Mouse (Mus musculus): ENCODE measurements around the gene Hivep3. TPM values are rescaled to one million over a fixed set of nuclear protein-coding genes. Genes with fewer than 3 reads are reported as not detected.

The Hivep3 gene
- polyA plus RNA-seq, 1 experiment from 2014 or later, result 7.8 TPM

DNA sequence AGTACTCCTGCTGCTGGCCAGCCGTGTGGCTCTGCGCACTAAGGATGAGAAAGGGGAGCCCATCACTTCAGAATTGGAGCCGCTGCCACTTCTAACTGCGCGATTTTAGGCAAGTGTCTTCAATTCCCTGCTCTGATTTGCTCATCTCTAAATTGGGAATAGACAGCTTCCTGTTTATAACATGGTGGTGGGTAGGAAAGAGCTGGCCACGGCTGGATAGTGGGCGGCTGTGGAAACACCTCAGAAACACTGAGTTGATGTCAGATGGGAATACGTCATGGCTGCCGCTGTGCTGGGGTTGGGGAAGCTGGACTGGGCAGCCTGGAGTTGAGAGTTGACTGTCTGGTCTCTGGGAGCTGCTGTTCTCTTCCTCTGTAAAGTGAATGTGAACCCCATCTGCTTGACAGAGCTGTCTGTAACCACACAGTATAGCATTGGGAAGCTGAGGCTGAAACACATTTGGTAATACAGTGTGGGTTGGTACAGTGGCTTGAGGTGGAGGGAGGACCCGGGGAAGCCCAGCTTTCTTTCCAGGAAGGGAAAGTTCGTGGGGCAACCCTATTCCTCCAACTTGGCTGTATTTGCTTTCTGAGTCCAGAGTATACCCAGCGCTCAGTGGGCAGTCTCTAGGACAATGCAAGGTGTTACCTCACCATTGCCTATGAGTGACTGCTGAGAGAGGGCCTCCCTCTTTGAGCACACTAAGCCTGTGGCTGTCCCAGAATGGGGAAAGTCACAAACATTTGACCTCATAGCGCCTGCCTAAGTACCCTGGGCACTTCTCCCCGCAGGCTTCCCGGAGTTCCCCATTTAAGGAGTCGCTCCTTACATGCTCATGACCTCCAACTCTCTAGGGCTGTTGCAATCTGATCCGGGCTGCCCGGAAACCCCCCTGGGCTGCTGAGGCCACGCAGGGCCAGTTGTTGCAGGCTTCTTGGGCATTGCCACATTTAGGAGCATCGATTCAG is 232.8 kb downstream of the Hivep3 start:
- Histone ChIP-seq H3K4me3 (replicated peaks) (no peak overlapping the region), H3K4me1 (peaks cover 21% of the 10 kb centered on the region), H3K27ac (no peak overlapping the region), H3K9me3 (no peaks in the 10 kb centered on the region), H3K4me2 (no peak overlapping the region), H3K27me3 (replicated peaks) (0 out of 2 replicates have a peak, but pooled peaks cover under 1% of the 10 kb centered on the region), H3K9ac (no peak overlapping the region), H3K36me3 (no peaks in the 10 kb centered on the region)
- WGBS, result 51% methylated on average over 20 of the region's 20 CpGs
- 0 out of 2 replicates have a peak, but pooled peaks have one; percentile 44 for ATAC-seq (ENCODE audit: insufficient read depth, low FRiP score, low read depth)

- no peak overlapping the region for H3K4me3 ChIP-seq (replicated peaks)
- no peak for ATAC-seq (ENCODE audit: insufficient read depth, low FRiP score, low read depth)
- H3K27me3 ChIP-seq (replicated peaks), result 0 out of 2 replicates have a peak, but pooled peaks cover 3% of the 10 kb centered on the region
- H3K4me2 ChIP-seq, result no peak overlapping the region
- WGBS, result 59% methylated on average over 5 of the region's 5 CpGs
- H3K9me3 ChIP-seq, result no peaks in the 10 kb centered on the region
- H3K4me1 ChIP-seq, result peaks cover 21% of the 10 kb centered on the region
- no peaks in the 10 kb centered on the region for H3K36me3 ChIP-seq
- no peak overlapping the region for H3K9ac ChIP-seq
- H3K27ac ChIP-seq, result no peak overlapping the region
These were observed 233.6 kb downstream of the Hivep3 start for GRCm38 (mm10) chr4:119967073-119967608.

DNA sequence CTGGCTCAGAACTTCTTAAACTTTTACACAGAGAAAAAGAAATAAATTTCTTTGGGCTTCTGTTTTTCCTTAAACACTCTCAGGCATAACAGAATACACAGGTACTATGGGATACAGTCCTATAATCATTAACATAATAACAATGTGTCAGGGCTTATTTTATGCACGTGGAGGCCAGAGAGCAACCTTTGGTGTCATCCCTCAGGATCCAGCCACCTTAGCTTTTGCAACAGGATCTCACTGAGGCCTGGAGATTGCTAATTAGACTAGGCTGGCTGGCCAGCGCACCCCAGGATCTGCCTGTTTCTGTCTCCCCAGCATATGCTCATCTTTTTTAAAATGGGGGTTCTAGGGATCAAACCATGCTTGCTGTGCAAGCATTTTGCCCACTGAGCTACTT is 234.1 kb downstream of the Hivep3 start:
- peaks cover 21% of the 10 kb centered on the region for H3K4me1 ChIP-seq

DNA sequence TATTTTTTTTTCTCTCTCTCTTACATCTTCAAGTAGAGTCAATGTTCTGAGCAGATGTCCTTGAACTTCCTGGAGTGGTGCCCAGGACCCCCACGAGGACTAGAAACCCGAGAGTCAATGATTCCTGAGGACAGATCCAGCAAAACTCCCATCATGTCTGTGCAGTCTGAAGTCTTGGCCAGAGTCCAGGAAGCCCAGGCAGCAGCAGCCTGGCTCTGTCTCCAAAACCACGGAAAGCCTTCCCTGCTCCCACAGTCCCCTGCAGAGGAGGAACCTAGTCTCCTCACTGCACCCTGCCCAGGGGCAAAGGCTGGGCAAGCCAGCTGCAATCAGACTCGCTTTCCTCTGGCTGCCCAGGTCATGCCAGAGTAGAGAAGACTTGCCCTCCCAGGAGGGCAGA is 234.5 kb downstream of the Hivep3 start:
- H3K9me3 ChIP-seq, result no peaks in the 10 kb centered on the region
- H3K36me3 ChIP-seq, result no peaks in the 10 kb centered on the region
- no peak overlapping the region for H3K4me3 ChIP-seq (replicated peaks)
- no peak overlapping the region for H3K9ac ChIP-seq
- H3K4me2 ChIP-seq, result no peak overlapping the region
- ATAC-seq (ENCODE audit: insufficient read depth, low FRiP score, low read depth), result no peak
- 0 out of 2 replicates have a peak, but pooled peaks cover 3% of the 10 kb centered on the region for H3K27me3 ChIP-seq (replicated peaks)
- WGBS, result 15% methylated on average over 4 of the region's 4 CpGs
- peaks cover 21% of the 10 kb centered on the region for H3K4me1 ChIP-seq
- H3K27ac ChIP-seq, result no peak overlapping the region

More for the DNA sequence above, 234.1 kb downstream of the Hivep3 start:
- Histone ChIP-seq H3K27ac (no peak overlapping the region), H3K4me2 (no peak overlapping the region), H3K9ac (no peak overlapping the region), H3K27me3 (replicated peaks) (0 out of 2 replicates have a peak, but pooled peaks cover 3% of the 10 kb centered on the region), H3K9me3 (no peaks in the 10 kb centered on the region), H3K4me3 (replicated peaks) (no peak overlapping the region), H3K36me3 (no peaks in the 10 kb centered on the region)
- no peak for ATAC-seq (ENCODE audit: insufficient read depth, low FRiP score, low read depth)
- 52% methylated on average over 2 of the region's 2 CpGs for WGBS

DNA sequence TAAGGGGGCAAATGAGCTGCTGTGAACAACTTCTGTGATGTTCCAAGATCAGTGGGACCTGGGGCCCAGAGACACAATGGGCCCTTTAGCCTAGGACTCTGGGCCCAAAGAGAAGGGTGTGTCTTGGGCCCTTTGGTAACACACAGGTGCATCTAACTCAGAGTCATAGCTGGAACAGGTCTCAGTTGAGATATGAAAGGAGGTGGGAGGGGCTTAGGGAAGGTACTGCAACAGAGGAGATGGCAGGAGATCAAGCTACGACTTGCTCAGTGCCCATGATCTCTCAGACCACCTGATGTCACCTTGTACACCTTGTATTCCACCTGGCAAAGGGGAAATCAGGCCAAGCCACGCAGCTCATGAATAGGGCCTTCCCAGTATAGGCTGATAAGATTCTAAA is 235.3 kb downstream of the Hivep3 start:
- peaks cover 21% of the 10 kb centered on the region for H3K4me1 ChIP-seq
- H3K9me3 ChIP-seq, result no peaks in the 10 kb centered on the region
- WGBS, result 80% methylated on average over 2 of the region's 2 CpGs
- no peak for ATAC-seq (ENCODE audit: insufficient read depth, low FRiP score, low read depth)
- no peak overlapping the region for H3K4me3 ChIP-seq (replicated peaks)
- H3K4me2 ChIP-seq, result no peak overlapping the region
- no peak overlapping the region for H3K27ac ChIP-seq
- 0 out of 2 replicates have a peak, but pooled peaks cover 3% of the 10 kb centered on the region for H3K27me3 ChIP-seq (replicated peaks)
- no peaks in the 10 kb centered on the region for H3K36me3 ChIP-seq
- H3K9ac ChIP-seq, result no peak overlapping the region

- Histone ChIP-seq H3K4me3 (replicated peaks) (no peak overlapping the region), H3K4me1 (peaks cover 21% of the 10 kb centered on the region), H3K9ac (no peak overlapping the region), H3K4me2 (no peak overlapping the region), H3K9me3 (no peaks in the 10 kb centered on the region), H3K27me3 (replicated peaks) (0 out of 2 replicates have a peak, but pooled peaks cover 3% of the 10 kb centered on the region), H3K27ac (no peak overlapping the region), H3K36me3 (no peaks in the 10 kb centered on the region)
- 42% methylated on average over 9 of the region's 9 CpGs for WGBS
- ATAC-seq (ENCODE audit: insufficient read depth, low FRiP score, low read depth), result no peak
These were observed 236.6 kb downstream of the Hivep3 start for GRCm38 (mm10) chr4:119970166-119970565.

GRCm38 (mm10) chr4:119972375-119972774 is 238.8 kb downstream of the Hivep3 start:
- WGBS, result 78% methylated on average over 6 of the region's 6 CpGs

GRCm38 (mm10) chr4:119973729-119974605 is 240.4 kb downstream of the Hivep3 start:
- WGBS, result 80% methylated on average over 9 of the region's 9 CpGs
- H3K27ac ChIP-seq, result no peak overlapping the region
- ATAC-seq (ENCODE audit: insufficient read depth, low FRiP score, low read depth), result no peak

More at GRCm38 (mm10) chr4:119972375-119972774, 238.8 kb downstream of the Hivep3 start:
- Histone ChIP-seq H3K4me1 (peaks cover 9% of the 10 kb centered on the region), H3K9me3 (no peaks in the 10 kb centered on the region), H3K36me3 (no peaks in the 10 kb centered on the region), H3K4me2 (no peak overlapping the region), H3K27ac (no peak overlapping the region), H3K27me3 (replicated peaks) (0 out of 2 replicates have a peak, but pooled peaks cover 3% of the 10 kb centered on the region), H3K9ac (no peak overlapping the region), H3K4me3 (replicated peaks) (no peak overlapping the region)
- ATAC-seq (ENCODE audit: insufficient read depth, low FRiP score, low read depth), result no peak

GRCm38 (mm10) chr4:119975242-119975641 is 241.7 kb downstream of the Hivep3 start:
- WGBS, result 82% methylated on average over 10 of the region's 10 CpGs

More at GRCm38 (mm10) chr4:119973729-119974605, 240.4 kb downstream of the Hivep3 start:
- Histone ChIP-seq H3K36me3 (no peaks in the 10 kb centered on the region), H3K9ac (no peak overlapping the region), H3K4me3 (replicated peaks) (no peak overlapping the region), H3K9me3 (no peaks in the 10 kb centered on the region), H3K4me2 (no peak overlapping the region), H3K27me3 (replicated peaks) (0 out of 2 replicates have a peak, but pooled peaks cover 3% of the 10 kb centered on the region), H3K4me1 (no peaks in the 10 kb centered on the region)

GRCm38 (mm10) chr4:119975822-119976221 is 242.2 kb downstream of the Hivep3 start:
- no peak overlapping the region for H3K4me2 ChIP-seq
- ATAC-seq (ENCODE audit: insufficient read depth, low FRiP score, low read depth), result no peak
- no peak overlapping the region for H3K9ac ChIP-seq
- H3K27ac ChIP-seq, result no peak overlapping the region
- WGBS, result 73% methylated on average over 11 of the region's 12 CpGs
- no peaks in the 10 kb centered on the region for H3K36me3 ChIP-seq
- no peaks in the 10 kb centered on the region for H3K9me3 ChIP-seq
- H3K4me1 ChIP-seq, result no peaks in the 10 kb centered on the region
- 0 out of 2 replicates have a peak, but pooled peaks cover 3% of the 10 kb centered on the region for H3K27me3 ChIP-seq (replicated peaks)
- no peak overlapping the region for H3K4me3 ChIP-seq (replicated peaks)

More at GRCm38 (mm10) chr4:119975242-119975641, 241.7 kb downstream of the Hivep3 start:
- Histone ChIP-seq H3K4me2 (no peak overlapping the region), H3K9me3 (no peaks in the 10 kb centered on the region), H3K4me1 (no peaks in the 10 kb centered on the region), H3K36me3 (no peaks in the 10 kb centered on the region), H3K27me3 (replicated peaks) (0 out of 2 replicates have a peak, but pooled peaks cover 3% of the 10 kb centered on the region), H3K4me3 (replicated peaks) (no peak overlapping the region), H3K27ac (no peak overlapping the region), H3K9ac (no peak overlapping the region)
- ATAC-seq (ENCODE audit: insufficient read depth, low FRiP score, low read depth), result no peak

- Histone ChIP-seq H3K27ac (no peak overlapping the region), H3K36me3 (no peaks in the 10 kb centered on the region), H3K4me2 (no peak overlapping the region), H3K9me3 (no peaks in the 10 kb centered on the region), H3K9ac (no peak overlapping the region), H3K4me3 (replicated peaks) (no peak overlapping the region), H3K4me1 (no peaks in the 10 kb centered on the region), H3K27me3 (replicated peaks) (0 out of 2 replicates have a peak, but pooled peaks cover under 1% of the 10 kb centered on the region)
- ATAC-seq (ENCODE audit: insufficient read depth, low FRiP score, low read depth), result no peak
- WGBS, result 19% methylated on average over 3 of the region's 3 CpGs
These were observed 243.0 kb downstream of the Hivep3 start for GRCm38 (mm10) chr4:119976428-119977168.

Data from stomach, embryonic 15.5 days (tissue).